ENCODE assay signal across 8 mouse cellular contexts in the genomic region with DNA sequence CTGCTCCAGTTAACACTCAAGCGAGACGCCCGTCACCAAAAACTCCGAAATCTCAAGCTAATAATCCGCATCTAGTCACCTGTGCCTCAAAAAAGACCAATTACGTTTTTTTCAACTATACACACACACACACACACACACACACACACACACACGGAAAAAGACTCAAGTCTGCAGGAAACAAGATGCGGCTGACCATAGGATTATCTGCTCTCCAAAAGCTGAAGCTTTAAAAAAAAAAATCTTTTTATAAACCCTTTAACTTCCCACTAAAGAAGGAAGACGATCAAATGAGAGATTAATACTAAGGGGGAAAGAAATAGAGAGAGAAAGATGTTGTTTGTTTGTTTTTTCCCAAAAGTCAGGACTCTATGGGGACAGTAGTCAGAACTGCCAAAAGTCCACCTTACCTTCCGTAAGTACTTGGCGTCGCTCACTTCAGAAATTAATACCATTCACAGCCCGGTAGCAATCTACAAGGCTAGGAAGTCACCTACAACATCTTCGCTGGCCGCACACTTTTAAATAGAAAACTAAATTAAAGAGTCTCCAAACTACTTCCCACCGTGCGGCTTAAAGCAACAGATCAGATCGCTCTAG. TPM values are rescaled to one million over a fixed set of nuclear protein-coding genes. Genes with fewer than 3 reads are reported as not detected.
DNase-seq lines count a peak whose midpoint lies in the region; ATAC-seq and TF ChIP-seq lines count a peak whose summit lies in the region.

No protein-coding gene starts in this region.

- WGBS in kidney, embryonic 14.5 days, result under 1% methylated on average over 18 of the region's 18 CpGs
- under 1% methylated on average over 18 of the region's 18 CpGs for WGBS in hindbrain, embryonic 10.5 days
- WGBS in midbrain, embryonic 12.5 days, result under 1% methylated on average over 18 of the region's 18 CpGs

- peak overlapping the region; percentile 45 for H3K4me3 ChIP-seq in kidney, embryonic 14.5 days (ENCODE audit: low read length)
- peak overlapping the region; percentile 97 for H3K4me3 ChIP-seq in bone marrow macrophage, adult 2 months (ENCODE audit: insufficient read depth, low read length)
- H3K4me3 ChIP-seq in hindbrain, embryonic 10.5 days, result peak overlapping the region; percentile 55
- H3K4me3 ChIP-seq in midbrain, embryonic 12.5 days, result peak overlapping the region; percentile 43

- H3K27me3 ChIP-seq in kidney, embryonic 14.5 days (ENCODE audit: control insufficient read depth, insufficient read depth, low read length), result peaks cover 11% of the 10 kb centered on the region; the same call in 1 of the 2 replicates
- peaks cover 64% of the 10 kb centered on the region for H3K27me3 ChIP-seq in hindbrain, embryonic 10.5 days (ENCODE audit: insufficient read depth, poor library complexity, severe bottlenecking)
- peaks cover 64% of the 10 kb centered on the region for H3K27me3 ChIP-seq in midbrain, embryonic 12.5 days

- intact Hi-C loops in gastrocnemius, postnatal 14 days (cut with DNase I; ENCODE audit: low total_unique reads), result no loop called here

- no peak for TF ChIP-seq POLR2A in bone marrow macrophage, adult 2 months (IDR thresholded peaks at IDR 0.05; ENCODE audit: borderline replicate concordance, low read depth, low read length)

- peak overlapping the region; percentile 54 for H3K9ac ChIP-seq in kidney, embryonic 14.5 days (ENCODE audit: low read depth, low read length)
- peak overlapping the region; percentile 48 for H3K9ac ChIP-seq in midbrain, embryonic 12.5 days (replicated peaks)

- no peaks in the 10 kb centered on the region for H3K9me3 ChIP-seq in kidney, embryonic 14.5 days (ENCODE audit: control insufficient read depth, low read length)
- no peaks in the 10 kb centered on the region for H3K9me3 ChIP-seq in hindbrain, embryonic 10.5 days
- H3K9me3 ChIP-seq in midbrain, embryonic 12.5 days, result no peaks in the 10 kb centered on the region

- peaks cover 8% of the 10 kb centered on the region; the same call in 1 of the 2 replicates for H3K4me1 ChIP-seq in kidney, embryonic 14.5 days (ENCODE audit: control insufficient read depth, insufficient read depth, low read length)
- H3K4me1 ChIP-seq in bone marrow macrophage, adult 2 months (ENCODE audit: control insufficient read depth, insufficient read depth, low read length), result peaks cover 34% of the 10 kb centered on the region
- H3K4me1 ChIP-seq in hindbrain, embryonic 10.5 days (replicated peaks), result peaks cover 27% of the 10 kb centered on the region
- peaks cover 13% of the 10 kb centered on the region for H3K4me1 ChIP-seq in midbrain, embryonic 12.5 days

- no peaks in the 10 kb centered on the region for H3K36me3 ChIP-seq in kidney, embryonic 14.5 days (ENCODE audit: control insufficient read depth, insufficient read depth, low read length)
- H3K36me3 ChIP-seq in hindbrain, embryonic 10.5 days, result no peaks in the 10 kb centered on the region
- no peaks in the 10 kb centered on the region for H3K36me3 ChIP-seq in midbrain, embryonic 12.5 days

- no peak; the same call in 1 of the 2 replicates for ATAC-seq in kidney, embryonic 14.5 days (ENCODE audit: low FRiP score, low TSS enrichment)
- no peak for ATAC-seq in midbrain, embryonic 12.5 days (ENCODE audit: low FRiP score, low read depth)

- peak overlapping the region; percentile 93 for H3K27ac ChIP-seq in kidney, embryonic 14.5 days (ENCODE audit: low read depth, low read length)
- H3K27ac ChIP-seq in bone marrow macrophage, adult 2 months (ENCODE audit: insufficient read depth, low read depth, low read length), result peak overlapping the region; percentile 98
- H3K27ac ChIP-seq in hindbrain, embryonic 10.5 days, result peak overlapping the region; percentile 80
- no peak overlapping the region for H3K27ac ChIP-seq in midbrain, embryonic 12.5 days (replicated peaks)

- no peak for TF ChIP-seq CTCF in bone marrow macrophage, adult 2 months (IDR thresholded peaks at IDR 0.05; ENCODE audit: low read depth, low read length)

- no peak for DNase-seq in kidney, adult 9 months
- peak; percentile 19 for DNase-seq in hindbrain, embryonic 10.5 days (ENCODE audit: low spot score)
- DNase-seq in adrenal gland, postnatal 4 days (ENCODE audit: low spot score in 2 of 2), result no peak
- no peak for DNase-seq in gastrocnemius, postnatal 14 days
- DNase-seq in cerebellum, adult 11 months, result no peak

- peak overlapping the region; percentile 62 for H3K4me2 ChIP-seq in kidney, embryonic 14.5 days (replicated peaks; ENCODE audit: low read depth, low read length)
- peak overlapping the region; percentile 70 for H3K4me2 ChIP-seq in midbrain, embryonic 12.5 days (replicated peaks)

RNA-seq across cellular contexts. Expression of gene Rbm47, which starts 22.7 kb away (rescaled TPM):
- polyA plus RNA-seq in kidney, embryonic 14.5 days (2014; fragmentation: Nextera tagmentation; extraction: Ambion mirVana), result 27.6 and 45.6 TPM in 2 replicates
- polyA plus RNA-seq in bone marrow macrophage, adult 2 months (2012; ENCODE audit: insufficient read depth, insufficient read length, missing spikeins), result 86.7 and 89.0 TPM in 2 replicates
- 7.3 and 9.9 TPM in 2 replicates for polyA plus RNA-seq in hindbrain, embryonic 10.5 days (2016; fragmentation: Nextera tagmentation; extraction: Ambion mirVana)
- 2.6 and 2.9 TPM in 2 replicates for polyA plus RNA-seq in midbrain, embryonic 12.5 days (2016; fragmentation: Nextera tagmentation; extraction: Ambion mirVana)
- total RNA-seq in adrenal gland, postnatal 4 days (2021), result 10 to 100 TPM; 63.2 to 73.3 TPM
- under 1 TPM; 0.80 to 0.84 TPM for total RNA-seq in gastrocnemius, postnatal 14 days (2021)

Comparison
In these comparisons a context has a peak if more than half of its experiments do, and no peak if none do; other contexts are left out.
1. H3K4me3 ChIP-seq: peak in every context shown above with its lines; median percentile 97 in bone marrow macrophage, adult 2 months; 55 in hindbrain, embryonic 10.5 days; 45 in kidney, embryonic 14.5 days; 43 in midbrain, embryonic 12.5 days.